Mouse (Mus musculus) embryo, embryonic 9.5 days (tissue): Measurements from ENCODE around the gene Slc25a45.

Experiments used
- DNase-seq: peaks from one replicate; pipeline ENCODE4 v3.0.0-alpha.2; 2017; ENCODE audit errors: extremely low spot score

Slc25a45 gene

GRCm38 (mm10) chr19:5840890-5841388 lies 36.7 kb upstream of the Slc25a45 start:
- DNase-seq: no peak

DNA sequence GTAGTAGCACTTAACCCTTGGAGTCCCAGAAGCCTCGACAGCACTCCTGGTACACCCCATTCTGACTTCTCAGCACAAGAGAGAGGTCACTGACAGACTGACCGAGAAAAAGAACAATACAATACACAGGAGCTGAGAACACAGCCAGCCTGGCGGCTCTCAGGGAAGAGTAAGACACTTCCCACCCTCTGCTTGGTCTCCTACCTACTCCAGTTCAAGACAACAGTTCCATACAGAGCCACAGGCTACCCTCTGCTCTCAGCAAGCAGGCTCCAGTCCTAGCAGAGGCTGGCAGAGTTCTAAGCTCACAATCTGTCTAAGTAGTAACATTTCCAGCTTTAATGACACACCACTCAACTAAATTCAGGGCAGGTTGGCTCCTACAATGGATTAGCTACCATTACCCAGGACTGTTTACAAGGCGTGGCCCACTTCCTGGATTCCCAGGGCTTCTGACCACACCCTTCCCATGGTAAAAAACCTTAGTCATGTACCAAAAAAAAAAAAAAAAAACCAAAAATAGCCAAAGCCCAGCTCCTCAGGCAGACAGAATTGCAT lies 36.1 kb upstream of the Slc25a45 start:
- no peak for DNase-seq

DNA sequence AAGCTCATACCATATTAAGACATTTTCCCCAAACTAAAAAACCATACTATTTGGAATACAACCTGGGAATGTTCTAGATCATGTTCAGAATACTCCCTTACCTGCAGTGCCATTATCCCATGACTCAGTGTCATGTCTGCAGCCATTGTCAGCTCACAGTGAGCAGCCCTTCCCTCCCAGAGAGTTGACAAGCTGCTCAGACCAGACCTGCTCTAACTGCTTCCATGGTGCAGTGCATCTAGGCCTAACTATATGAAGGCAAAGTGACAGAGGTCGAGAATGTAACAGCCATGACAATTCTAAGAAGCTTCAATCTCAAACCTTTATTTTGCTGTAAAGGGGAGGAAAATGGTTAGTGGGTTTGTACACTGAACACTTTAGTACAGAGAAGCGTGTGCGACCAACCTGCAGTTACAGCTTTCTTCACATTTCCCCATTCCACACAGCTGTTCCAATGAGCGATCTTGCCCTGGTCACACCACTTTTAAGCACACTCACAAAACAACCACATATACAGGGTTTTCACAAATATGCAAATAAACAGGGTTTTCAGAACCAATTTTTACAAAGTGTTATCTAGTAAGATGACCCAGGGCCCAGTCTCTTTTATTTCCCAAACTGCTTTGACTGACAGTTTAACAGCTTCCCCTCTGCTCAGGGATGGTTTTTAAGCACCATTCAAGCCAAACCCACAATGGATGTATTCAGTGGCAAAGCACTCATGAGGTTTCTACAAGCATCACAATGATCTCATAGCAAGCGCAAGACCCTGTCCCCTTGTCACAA lies 35.4 kb upstream of the Slc25a45 start:
- DNase-seq: no peak

DNA sequence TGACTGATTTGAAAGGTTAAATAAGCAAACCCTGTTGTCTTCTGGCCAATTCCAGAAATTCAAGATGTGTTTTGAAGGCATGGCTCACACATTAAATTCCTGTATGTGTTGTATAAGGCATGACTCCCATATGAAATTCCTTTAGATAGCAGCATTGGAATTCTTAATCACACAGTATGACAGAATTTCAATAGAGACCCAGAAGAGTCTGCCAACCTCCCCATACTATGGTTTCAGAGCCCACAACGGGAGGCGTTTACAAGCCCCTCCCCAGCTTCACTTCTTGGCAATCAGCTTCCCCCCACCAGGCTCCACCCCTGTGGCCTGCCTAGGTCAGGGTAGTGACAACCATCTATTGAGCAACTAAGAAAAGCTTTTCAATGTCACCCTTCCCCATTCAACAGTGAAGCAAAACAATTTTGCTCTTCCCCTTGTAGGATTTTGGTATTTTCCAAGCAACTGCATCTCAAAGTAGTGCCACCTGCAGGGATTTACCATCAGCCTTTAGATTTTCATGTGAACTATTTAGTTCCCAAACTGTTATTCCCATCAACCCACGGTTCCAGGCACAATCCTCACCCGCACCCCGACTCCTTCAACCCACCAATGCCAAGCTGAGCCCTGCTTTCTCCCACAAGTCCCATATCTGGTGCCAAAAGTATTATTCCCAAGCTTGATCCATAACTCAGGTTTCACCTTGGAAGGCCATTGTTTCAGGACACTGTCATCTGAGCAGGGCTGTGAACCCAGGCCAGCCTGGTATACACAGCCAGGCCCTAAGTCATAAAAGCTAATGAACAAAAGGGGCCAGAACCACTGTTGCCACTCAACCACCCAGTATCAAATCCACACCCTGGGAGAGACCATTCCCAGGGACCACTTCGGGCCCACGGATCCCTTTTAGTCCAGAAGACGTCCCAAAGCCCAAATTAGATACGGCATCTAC lies 34.5 kb upstream of the Slc25a45 start:
- peak; percentile 33 for DNase-seq

DNA sequence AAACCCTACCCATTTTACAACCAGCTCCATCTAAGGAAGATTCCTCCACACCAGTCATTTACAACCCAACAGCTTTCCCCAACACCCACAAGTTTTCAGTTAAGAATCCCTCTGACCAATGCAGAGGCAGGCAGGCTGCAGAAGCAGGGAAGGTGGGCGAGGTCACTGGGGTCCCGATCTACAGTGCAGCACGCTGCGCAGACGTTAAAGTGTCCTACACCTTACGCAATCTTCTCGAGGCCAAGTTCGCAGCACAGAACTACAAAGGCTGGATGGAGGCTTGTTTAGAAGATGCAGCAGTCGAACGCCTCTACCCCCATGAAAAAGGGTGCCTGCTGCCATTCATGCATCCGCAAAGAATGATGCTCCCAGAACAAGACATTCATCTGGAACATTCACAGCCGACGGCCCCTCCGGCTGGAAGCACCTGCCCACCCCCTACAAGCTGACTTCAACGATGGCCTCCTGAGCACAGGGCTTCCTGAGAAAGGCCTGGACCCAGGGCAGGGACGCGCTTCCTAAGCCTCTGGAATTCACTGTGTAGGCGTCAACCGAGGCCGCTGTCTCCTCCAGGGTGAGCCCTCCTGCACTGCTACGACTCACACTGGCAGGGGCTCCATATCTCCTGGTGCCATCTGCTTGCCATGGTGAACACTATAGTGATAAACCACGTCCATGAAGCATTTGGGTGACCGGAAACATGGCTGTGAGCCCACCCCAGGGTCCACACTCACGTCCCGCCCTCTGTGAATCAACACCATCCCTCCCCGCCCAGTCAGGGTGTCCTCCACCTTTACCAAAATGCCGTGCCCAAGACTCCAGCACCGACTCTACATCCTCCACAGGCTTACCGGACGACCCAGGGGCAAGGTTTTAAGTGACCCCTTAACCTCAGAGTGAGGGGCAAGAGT lies 33.6 kb upstream of the Slc25a45 start:
- no peak for DNase-seq

DNA sequence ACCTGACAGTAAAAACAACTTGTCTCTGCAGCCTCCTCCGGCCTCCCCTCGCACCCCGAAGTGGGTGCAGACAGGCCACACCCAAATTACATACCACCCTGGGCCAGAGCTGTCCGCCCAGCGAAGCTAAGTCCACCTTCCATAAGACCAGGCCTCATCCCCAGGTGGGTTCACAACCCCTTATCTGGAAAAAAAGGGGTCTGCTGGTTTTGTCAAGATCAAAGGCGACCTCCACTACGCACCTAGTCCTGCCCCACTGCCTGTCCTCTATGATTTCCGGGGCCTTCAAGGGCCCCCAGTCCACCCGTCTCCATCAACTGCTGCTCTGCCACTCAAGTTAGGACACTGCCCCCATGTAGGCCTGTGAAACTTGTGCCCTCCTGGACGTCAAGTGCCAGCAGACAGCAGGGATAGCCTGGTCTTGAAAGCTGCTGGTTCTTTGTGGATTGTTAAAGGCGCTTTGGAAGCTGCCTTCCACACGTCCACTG lies 32.7 kb upstream of the Slc25a45 start:
- no peak for DNase-seq

DNA sequence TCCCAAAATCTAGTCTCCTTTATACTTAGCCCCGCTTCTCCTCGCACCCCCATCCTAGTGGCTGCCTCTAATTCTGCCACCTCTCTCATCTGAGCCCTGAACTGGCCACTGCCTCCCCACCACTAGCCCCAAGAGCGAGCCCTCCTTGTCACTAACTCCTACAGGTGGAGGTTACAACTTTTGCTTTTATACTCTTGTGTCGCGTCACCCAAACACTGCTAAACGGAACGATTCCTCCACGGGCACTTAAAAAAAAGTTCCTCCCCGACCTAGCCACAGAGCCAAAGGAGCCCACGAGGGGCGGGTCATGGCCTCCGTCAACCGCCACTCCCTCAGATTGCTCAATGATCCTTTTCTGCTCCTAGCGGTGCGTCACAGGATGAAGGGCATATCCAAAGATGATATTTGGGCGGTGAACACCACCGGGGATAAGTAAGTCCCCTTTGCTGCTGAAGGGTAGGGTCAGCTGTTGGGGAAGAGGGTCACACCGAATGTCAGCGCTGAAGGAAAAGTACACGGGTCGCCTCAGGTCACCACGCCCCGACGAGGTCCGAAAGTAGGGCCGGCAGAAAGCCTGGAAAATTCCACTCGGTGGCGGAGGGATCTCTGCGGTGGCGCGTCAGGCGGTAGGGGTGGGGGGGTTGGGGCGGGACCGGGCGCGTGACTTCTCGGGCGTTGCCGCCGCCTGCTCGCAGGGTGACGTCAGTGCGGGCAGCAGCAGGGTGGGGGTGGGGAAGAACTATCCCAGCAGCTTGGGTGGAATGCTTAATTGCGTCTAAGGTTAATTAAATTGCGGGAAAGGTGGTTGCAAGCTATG lies 32.1 kb upstream of the Slc25a45 start:
- peak; percentile 96 for DNase-seq

GRCm38 (mm10) chr19:5846154-5846553 lies 31.5 kb upstream of the Slc25a45 start:
- DNase-seq: no peak

GRCm38 (mm10) chr19:5846557-5847305 lies 30.9 kb upstream of the Slc25a45 start:
- peak; percentile 86 for DNase-seq

DNA sequence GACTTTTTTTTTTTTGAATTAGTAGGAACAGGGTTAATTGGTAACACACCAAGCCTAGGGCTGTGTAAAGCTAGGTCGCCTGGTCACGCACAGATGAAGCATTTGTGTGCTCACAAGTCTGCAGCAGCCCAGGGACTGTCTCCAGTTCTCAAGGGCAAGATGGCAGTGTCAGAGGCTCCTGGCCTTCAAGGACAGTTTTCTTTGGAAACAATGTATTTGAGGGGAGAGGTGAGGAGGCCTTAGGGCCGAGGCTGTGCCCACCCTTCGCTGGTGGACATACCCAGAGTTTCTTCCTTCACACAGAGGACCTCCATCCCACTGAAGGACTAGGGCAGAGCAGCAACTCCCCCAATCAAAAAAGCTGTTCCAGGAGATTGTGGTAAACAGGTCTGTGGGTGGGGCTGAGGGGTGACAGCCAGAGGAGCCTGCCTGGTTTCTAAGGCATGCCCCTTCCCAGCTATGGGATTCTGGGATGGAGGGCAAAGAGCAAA lies 30.3 kb upstream of the Slc25a45 start:
- DNase-seq: no peak

- DNase-seq: peak; percentile 38
Measured at GRCm38 (mm10) chr19:5848032-5848825, 29.4 kb upstream of the Slc25a45 start.

DNA sequence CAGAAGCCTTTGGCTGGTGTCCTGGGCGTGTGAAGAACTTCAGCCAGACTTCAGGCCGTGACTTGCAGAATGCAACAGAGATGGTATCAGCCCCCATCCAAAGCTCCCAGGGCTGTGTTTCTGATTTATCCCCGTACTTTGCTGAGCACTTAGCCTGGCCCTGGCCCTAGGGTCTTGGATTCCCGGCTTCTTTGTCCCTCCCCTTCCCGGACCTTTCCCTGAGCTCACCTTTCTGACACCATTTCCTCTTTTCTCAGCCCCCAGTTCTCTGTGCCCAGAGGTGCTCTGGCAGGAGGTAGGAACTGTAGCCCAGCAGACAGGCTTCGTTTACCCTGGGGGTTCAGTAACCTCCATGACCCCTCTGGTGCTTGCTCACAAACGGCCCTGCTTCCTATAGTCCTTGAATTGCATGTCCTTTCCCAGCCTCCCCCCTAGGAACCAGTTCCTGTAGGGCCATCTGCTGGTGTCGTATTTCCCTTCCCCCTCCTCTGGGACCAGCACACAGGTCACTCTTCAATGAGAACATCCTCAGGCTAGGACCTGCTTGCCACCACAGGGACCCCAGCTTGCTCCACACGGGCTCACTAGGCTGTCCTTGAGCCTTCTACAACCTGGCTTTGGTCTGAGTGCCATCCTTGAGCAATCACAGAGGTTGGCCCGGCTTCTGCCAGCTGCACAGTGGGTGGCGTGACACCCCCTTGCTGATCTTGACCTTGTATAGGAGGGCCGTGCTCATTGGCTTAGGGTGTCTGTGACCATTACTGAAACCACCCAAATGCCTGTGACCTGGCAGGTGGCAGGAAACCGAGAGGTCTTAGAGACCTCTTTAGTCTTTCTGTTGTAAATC lies 28.6 kb upstream of the Slc25a45 start:
- DNase-seq: peak; percentile 60

DNA sequence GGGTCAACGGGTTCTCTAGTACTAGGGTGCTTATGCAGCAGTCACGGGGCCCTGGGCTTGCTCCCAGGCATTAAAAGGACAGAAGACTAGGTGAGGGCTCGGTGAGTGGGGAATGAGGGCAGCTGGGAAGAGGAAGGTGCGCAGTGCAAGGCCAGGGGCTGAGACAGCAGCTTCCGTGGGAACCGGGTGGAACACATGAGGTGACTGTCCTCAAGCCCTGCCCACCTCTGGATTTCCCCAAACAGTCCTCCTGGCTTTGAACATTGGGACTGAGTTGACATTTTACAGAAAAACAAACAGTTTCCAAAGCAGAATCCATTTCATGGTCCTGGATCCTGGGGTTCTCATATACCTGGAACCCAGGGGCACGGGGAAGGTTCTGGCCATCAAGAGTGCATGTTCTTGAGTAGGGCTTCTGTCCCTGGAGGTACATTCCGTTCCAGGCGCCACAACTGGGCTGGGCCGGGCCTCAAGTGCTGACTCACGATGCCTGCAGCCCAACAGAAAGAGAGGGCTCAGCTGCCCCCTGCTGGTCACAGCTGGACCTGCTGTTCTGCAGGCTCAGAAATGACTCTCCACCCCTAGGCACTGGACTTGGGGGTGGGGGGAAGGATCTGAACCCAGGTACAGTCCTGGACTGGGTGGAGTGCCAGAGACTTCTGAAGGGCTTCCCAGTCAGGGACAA lies 27.6 kb upstream of the Slc25a45 start:
- DNase-seq: peak; percentile 88

DNA sequence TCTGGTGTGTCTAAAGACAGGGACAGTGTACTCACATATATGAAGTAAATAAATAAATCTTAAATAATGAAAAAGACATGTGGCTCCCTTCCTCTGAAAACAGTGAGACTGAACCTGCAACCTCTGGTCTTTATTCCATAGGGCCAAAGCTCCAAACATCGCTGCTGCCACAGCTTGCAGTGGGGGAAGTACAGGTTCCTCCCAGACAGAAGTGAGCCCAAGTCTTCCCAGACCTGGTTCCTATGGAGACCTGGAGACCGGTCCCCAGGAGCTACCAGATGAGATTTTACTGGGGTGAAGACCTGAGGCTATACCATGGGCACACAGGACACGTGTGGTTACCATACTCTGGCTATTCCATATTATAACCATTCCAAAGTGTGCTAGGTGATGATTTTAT lies 26.7 kb upstream of the Slc25a45 start:
- DNase-seq: no peak

- no peak for DNase-seq
Measured at GRCm38 (mm10) chr19:5851481-5851971, 26.1 kb upstream of the Slc25a45 start.

DNA sequence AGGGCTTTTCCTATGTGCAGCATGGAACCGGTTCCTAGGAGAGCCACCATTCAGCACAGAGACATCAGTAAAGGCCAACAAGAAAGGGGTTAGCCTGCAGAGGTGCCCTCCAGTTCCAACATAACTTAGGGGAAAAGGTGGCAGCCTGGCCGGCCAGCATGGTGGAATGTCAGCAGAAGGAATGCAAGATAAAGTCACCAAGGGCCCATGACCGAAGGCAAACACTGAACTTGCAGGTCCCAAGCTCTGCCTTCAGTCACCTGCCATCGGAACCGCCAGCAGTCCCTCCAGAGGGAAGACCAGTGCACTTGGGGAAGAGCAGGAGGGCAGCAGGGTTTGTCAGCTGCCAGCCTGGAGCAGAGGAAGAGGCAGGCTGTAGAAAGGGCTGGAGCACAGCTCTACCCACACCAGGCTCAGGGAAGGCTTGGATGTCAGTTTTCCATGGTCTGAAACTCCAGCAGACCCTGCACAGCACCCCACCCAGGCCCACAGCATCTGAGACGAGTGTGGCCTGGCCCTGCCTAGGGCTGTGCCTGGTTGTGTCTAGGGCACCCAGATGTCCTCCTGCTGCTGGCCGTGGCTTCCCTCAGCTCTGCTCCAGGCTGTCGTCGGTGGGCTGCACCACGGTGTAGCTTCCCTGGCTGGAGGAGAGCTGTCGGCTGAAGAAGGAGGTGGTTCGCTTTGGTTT lies 25.4 kb upstream of the Slc25a45 start:
- no peak for DNase-seq
